Mouse (Mus musculus) kidney, adult 18-20 months (tissue): Measurements from ENCODE around the gene Ufsp1.

Experiments used
- DNase-seq: peaks from one replicate; pipeline ENCODE4 v3.0.0; 2021

Gene Ufsp1

GRCm38 (mm10) chr5:137295712-137296111 is 1.3 kb downstream of the Ufsp1 start:
- no peak for DNase-seq

DNA sequence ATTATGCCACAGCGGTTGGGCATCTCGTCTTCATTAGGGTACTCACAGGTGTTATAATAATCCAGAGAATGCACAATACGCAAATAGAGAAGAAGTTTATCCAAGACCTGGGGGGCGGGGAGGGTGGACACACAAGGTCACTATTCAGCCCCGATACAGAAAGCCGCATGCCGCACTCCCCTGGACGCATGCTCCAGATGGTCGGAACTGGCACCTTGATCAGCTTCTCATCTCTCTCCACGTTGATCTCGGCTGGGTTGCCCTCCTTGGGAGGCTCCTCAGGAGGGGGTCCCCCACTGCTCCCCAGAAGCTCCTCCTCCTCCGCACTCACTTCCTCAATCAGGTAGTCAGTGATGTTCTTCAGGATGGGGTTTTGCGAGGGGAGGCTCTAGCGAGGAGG is 2.7 kb downstream of the Ufsp1 start:
- DNase-seq = no peak

DNA sequence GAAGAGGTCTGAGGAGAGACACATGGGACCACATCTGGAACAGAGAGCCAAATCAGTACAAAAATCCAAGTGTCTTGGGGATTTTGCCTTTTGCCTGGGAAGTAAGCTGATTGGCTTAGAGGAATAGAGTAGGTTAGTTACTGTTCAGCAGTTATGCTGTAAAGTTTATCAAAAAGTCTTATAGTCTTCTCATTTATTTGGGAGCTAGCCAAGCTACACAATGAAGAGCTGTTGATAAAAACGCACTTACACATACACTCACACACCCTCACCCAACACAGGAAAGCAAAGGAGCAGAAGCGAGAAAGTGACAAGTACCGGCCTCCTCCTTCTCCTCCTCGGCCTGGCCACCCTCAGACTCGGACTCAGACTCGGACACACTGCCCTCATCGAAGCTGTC is 4.8 kb downstream of the Ufsp1 start:
- DNase-seq = no peak

DNA sequence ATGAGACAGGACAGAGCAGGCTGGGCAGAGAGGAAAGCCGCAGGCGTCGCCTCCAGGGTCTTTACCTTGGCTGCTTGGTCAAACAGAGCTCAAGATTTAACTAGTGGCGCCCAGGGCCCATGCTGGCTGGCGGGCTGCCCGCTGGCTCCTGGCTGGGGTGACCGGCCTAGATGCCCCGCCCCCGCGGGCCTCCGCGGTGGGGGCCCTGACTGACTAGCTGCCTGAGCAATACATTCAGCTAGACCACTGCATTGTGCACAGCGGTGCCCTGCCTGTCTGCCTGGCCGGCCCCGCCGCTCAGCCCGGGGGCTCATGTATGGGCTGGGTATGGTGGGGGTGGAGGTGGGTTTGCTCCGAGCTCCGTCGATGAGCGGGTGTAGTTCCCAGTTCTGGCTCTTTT is 6.8 kb downstream of the Ufsp1 start:
- peak; percentile 46 for DNase-seq

GRCm38 (mm10) chr5:137303609-137304008 is 9.2 kb downstream of the Ufsp1 start:
- DNase-seq = no peak

- DNase-seq = no peak
Observed at GRCm38 (mm10) chr5:137304165-137304564, 9.7 kb downstream of the Ufsp1 start.

DNA sequence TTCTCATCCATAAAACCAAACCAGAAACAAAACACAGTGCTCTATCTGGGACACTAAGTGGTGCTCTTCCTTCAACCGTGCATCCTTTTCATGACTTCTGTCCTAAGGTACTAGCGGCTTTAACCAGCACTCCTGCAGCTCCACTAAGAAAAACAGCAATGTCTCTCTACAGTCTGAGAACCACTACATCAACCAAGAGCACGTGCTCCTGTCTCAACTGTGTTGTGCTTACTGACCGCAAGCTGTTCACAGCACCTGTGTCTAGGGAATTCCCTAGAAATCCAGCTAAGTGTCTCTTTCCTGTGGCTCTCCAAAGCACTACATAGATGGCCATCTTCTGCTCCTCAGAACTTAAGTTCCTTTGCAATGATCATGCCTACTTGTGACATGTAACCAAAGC is 10.4 kb downstream of the Ufsp1 start:
- DNase-seq = no peak

DNA sequence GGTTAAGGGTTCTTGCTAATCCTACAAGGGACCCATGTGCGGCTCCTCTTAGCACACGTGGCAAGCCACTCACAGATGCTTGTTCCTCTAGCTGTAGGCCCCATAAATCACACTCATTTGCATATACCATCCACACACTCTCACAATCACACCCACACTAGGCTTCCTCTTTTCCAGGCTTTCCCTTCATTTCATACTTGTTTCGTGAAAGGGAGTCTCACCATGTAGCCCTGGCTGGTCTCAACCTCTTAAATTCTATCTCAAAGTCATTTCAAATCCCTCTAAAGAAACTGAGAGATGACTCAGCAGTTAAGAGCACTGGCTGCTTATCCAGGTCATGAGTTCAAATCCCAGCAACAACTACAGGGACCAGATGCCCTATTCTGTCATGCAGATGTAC is 11.4 kb downstream of the Ufsp1 start:
- no peak for DNase-seq

DNA sequence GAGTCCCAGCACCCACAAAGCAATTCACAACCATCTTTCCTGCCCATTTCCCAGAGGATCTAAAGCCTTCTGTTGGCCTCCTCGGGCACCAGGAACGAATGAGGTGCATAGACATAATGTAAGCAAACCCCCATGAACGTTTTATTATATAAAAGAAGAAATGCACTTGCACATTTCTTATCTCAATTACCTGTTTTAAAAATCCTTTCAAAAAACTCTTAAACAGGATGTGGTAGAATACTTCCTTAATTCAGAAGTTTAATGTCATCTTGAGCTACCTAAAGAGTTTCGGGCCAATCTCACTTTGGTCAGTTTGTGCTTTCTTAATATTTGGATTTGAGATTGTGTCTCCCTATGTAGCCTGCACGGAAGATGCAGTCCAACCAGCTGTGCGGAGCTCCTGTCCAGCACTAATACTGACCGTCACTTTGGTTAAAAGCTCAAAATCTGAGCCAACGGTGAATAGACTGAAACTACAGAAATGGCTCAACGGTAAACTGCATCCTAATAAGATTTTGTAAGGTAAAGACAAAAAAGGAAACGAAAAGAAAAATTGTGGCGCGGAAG is 12.1 kb downstream of the Ufsp1 start:
- DNase-seq = no peak

DNA sequence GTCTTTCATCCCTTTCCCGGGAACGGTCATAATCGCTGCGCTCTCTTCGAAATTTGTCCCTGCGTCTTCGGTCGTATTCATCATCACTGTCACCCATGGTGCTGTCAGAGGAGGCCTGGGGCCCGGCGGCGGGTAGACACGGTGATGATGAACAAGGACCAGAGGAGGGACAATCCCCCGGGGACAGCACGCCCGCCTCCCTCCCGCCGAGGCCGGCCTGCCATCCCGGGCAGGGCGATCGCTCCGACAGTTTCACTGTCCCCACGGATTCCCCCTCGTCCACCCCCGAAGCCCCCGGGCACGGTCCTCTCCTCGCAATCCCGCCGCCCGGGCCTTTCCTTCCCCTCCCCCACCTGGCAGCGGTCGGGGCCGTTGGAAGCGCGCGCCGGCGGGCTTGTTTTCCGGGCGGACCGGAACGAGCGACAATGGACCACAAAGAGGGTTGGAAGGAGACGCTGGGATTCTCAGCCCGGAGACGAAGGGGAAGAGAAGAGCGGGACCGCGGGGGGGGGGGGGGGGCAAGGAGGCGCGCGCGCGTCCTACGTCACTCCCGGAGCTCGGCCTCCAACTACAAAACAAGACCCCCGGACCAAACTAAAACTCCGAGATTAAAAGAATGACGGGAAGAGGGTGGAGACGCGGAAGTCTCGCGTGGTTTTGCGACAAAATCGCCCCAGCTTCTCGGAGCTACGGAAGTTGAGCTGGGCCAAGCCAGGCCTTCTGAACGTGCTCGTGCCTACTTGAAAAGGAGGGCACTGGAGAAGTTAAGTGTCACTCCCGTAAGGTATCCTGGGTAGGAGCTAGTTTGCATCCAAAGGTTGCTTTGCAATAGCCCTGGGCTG is 12.9 kb downstream of the Ufsp1 start, which contains the start of gene Srrt:
TSS of gene Srrt (minus strand) at position 604 of the 842 bp plus-strand sequence.
- peak; percentile 92 for DNase-seq

DNA sequence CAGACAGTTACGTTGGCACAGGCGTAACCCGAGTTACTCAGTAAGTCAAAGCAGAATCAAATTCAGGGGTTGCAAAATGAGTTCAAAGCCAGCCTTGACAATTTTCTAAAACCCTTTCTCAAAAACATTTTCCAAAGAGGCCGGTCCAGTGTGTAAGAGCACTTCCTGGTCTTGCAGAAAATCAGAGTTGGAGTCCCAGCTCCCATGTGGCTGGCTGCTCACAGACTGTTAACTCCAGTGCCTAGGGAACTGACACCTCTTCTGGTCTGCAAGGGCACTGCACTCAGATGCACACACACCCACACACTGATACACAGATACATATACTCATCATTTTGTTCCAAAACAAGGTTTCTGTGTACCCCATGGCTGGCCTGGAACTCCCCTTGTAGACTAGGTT is 13.9 kb downstream of the Ufsp1 start:
- DNase-seq = no peak

GRCm38 (mm10) chr5:137313466-137314192 is 19.2 kb downstream of the Ufsp1 start:
- no peak for DNase-seq

DNA sequence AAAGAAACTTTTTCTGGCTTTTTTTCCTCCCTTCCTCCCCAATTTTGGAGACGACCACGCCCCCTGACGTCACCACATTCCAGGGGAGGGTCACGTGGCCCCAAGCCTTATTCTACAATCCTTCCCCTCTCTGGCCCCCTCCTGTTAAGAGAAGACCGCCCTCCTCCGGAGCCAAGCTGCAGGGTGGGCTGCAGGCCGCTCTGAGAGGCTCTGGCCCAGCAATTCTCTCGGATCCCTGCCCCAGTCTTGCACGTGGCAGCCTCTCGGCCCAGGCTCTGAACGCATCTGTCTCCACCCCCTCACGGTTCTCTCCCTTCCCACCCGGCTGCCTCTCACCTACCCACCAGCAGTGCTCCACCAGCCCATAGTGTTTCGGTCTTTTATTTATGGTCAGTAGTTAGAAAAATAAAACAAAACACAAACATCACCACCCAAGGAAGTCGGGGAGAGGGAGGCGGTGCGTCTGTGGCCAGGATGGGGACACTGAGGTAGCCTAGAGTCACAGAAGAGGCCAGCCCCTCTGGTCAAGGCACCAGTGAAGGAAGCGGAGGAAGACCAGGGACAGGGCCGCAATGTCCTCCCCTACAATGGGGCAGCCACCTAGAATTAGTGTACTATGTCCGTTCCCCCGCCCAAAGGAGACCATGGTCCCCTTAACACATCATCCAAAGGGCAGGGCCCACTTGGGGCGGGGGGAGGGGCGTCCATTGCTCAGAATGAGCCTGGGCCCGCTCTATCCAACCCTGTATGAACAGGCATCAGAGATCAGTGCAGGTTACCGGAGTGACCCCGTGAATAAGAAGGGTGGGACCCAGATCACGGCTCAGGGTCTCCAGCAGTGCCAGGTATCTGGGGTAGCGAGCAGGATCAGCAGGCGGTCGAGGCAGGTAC is 20.0 kb downstream of the Ufsp1 start, which contains the start of gene Trip6:
TSS of gene Trip6 (minus strand) at position 212 of the 891 bp plus-strand sequence.
- peak; percentile 91 for DNase-seq

- peak; percentile 38 for DNase-seq
Observed at GRCm38 (mm10) chr5:137315084-137315903, 20.9 kb downstream of the Ufsp1 start.

DNA sequence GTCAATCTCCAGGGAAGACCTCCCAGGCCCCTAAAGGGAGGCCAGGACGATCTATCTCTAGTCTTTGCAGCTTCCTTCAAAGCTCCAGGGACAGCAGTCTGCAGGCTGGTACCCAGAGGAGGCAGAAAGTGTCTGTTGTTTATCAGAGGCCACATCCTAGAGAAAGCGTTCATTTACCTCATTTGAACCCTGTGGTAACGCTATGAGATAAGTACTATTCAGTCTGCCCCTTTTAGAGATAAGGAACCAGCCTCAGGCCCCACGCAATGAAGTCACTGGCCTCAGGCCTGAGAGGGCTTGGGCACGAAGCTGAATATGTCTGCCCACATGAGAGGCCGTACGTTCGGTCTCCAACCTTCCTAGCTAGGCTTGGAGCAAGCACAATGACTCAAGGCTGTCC is 22.9 kb downstream of the Ufsp1 start:
- no peak for DNase-seq

GRCm38 (mm10) chr5:137318570-137318969 is 24.1 kb downstream of the Ufsp1 start:
- peak; percentile 56 for DNase-seq

- DNase-seq = no peak
Observed at GRCm38 (mm10) chr5:137320996-137321395, 26.6 kb downstream of the Ufsp1 start.

- no peak for DNase-seq
Observed at GRCm38 (mm10) chr5:137330910-137331309, 36.5 kb downstream of the Ufsp1 start.

DNA sequence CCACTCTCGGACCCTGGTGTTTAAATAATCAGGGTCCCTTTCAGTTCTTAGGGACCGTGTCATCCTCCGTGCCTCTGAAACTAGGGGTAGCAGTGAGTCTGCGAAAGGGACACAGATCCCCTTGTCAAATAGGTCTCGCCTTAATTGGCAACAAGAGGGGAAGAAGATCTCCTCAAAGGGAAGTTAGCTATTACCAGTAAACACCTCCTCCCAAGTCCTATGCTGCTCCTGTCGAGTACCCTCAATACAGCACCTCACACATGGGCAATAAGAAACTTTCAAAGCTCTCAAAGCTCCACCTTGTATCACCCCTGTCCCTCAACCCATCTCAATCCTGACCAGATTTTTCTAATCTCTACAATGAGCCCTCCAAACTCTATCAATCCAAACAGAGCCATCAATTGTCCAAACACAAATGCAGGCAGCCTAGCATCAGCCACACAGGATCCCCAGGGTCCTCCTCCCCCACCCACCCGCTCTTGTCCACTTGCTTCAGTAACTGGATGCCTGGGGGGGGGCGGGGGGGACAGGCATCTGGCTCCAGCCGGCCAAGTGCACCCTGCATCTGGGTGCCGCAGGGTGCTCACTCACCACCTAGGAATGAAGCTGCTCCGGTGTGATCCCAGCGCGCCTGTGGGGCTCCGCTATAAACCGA is 38.6 kb downstream of the Ufsp1 start:
- DNase-seq = no peak

GRCm38 (mm10) chr5:137333512-137334174 is 39.2 kb downstream of the Ufsp1 start, which contains the start of gene Slc12a9:
Gene Slc12a9 (minus strand): TSS chr5:137333597.
- peak; percentile 99 for DNase-seq

- DNase-seq = no peak
Observed at GRCm38 (mm10) chr5:137334317-137334716, 39.9 kb downstream of the Ufsp1 start.
